13 mouse cellular contexts compared by ENCODE assay signal in the genomic region with DNA sequence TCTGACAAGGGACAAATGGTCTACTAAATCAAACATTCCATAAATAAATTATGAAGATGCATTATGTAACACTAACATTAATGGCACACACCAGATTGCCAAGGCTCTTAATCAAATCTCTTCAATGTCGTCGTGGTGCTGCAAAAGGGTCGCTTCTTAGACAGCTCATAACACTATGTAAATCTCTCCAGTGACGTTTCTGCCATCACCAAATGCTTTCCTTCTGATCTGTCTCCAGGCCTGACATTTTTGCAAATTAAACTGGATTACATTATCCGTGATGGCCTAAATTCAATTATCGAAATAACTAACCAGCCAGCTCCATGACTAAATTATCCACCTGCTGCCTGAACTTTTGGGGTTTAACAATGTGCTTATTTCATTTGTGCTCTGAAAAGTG.
DNase-seq lines count a peak whose midpoint lies in the region; ATAC-seq and TF ChIP-seq lines count a peak whose summit lies in the region.
"Had no signal": no experiment of that assay in that cellular context is flagged by ENCODE, and none has a peak within 500 bp of the region (broad histone marks: within the 10 kb centered on the region; RNA-seq: fewer than 3 reads in every experiment).

No protein-coding gene starts in this region.

- peak; percentile 27; the same call in 1 of the 2 replicates for ATAC-seq in midbrain, embryonic 14.5 days (ENCODE audit: low FRiP score, low TSS enrichment)
- peak; percentile 37; the same call in 1 of the 2 replicates for ATAC-seq in lung, postnatal 0 days
- no peak for ATAC-seq in midbrain, postnatal 0 days (ENCODE audit: low FRiP score)
- ATAC-seq in inflammation-experienced regulatory T-cells, adult 6 months: no peak
- ATAC-seq: intestine, embryonic 15.5 days had no signal

- no peak overlapping the region for H3K9ac ChIP-seq in midbrain, embryonic 14.5 days (replicated peaks; ENCODE audit: low read length)
- no peak overlapping the region for H3K9ac ChIP-seq in lung, postnatal 0 days (replicated peaks; ENCODE audit: low read depth)
- H3K9ac ChIP-seq in midbrain, postnatal 0 days (replicated peaks; ENCODE audit: low read length, poor library complexity, severe bottlenecking): no peak overlapping the region
- H3K9ac ChIP-seq: intestine, embryonic 15.5 days had no signal

- no peak for TF ChIP-seq EP300 in lung, postnatal 0 days (IDR thresholded peaks at IDR 0.05)

- no peaks in the 10 kb centered on the region for H3K9me3 ChIP-seq in midbrain, embryonic 14.5 days (ENCODE audit: control insufficient read depth, low read length)
- H3K9me3 ChIP-seq in midbrain, embryonic 10.5 days (replicated peaks): no peaks in the 10 kb centered on the region
- no peaks in the 10 kb centered on the region for H3K9me3 ChIP-seq in lung, postnatal 0 days (ENCODE audit: low read length)
- no peaks in the 10 kb centered on the region for H3K9me3 ChIP-seq in midbrain, postnatal 0 days (ENCODE audit: low read length)
- H3K9me3 ChIP-seq: intestine, embryonic 15.5 days had no signal

- no peak overlapping the region for H3K27ac ChIP-seq in midbrain, embryonic 14.5 days (replicated peaks; ENCODE audit: low read depth, low read length)
- H3K27ac ChIP-seq in midbrain, embryonic 10.5 days (replicated peaks): no peak overlapping the region
- H3K27ac ChIP-seq in lung, postnatal 0 days (ENCODE audit: low read length): no peak overlapping the region
- H3K27ac ChIP-seq in midbrain, postnatal 0 days (ENCODE audit: low read depth, low read length): no peak overlapping the region
- H3K27ac ChIP-seq: intestine, embryonic 15.5 days had no signal

- H3K36me3 ChIP-seq in midbrain, embryonic 14.5 days (ENCODE audit: control insufficient read depth, insufficient read depth, low read length): no peaks in the 10 kb centered on the region
- no peaks in the 10 kb centered on the region for H3K36me3 ChIP-seq in midbrain, embryonic 10.5 days
- no peaks in the 10 kb centered on the region for H3K36me3 ChIP-seq in lung, postnatal 0 days (ENCODE audit: insufficient read depth, low read length)
- H3K36me3 ChIP-seq in midbrain, postnatal 0 days (ENCODE audit: insufficient read depth, low read length): no peaks in the 10 kb centered on the region
- H3K36me3 ChIP-seq: intestine, embryonic 15.5 days had no signal

- 39% methylated on average over 6 of the region's 6 CpGs for WGBS in midbrain, embryonic 14.5 days
- WGBS in midbrain, embryonic 10.5 days: 88% methylated on average over 6 of the region's 6 CpGs
- WGBS in lung, postnatal 0 days: 56% methylated on average over 6 of the region's 6 CpGs
- WGBS in midbrain, postnatal 0 days: 43% methylated on average over 6 of the region's 6 CpGs

- no peaks in the 10 kb centered on the region for H3K4me1 ChIP-seq in midbrain, embryonic 14.5 days (ENCODE audit: control insufficient read depth, insufficient read depth, low read length)
- no peaks in the 10 kb centered on the region for H3K4me1 ChIP-seq in midbrain, embryonic 10.5 days
- no peaks in the 10 kb centered on the region for H3K4me1 ChIP-seq in lung, postnatal 0 days (ENCODE audit: insufficient read depth, low read depth, low read length)
- H3K4me1 ChIP-seq in midbrain, postnatal 0 days (ENCODE audit: insufficient read depth, low read length): no peaks in the 10 kb centered on the region
- H3K4me1 ChIP-seq: intestine, embryonic 15.5 days had no signal

- TF ChIP-seq CTCF in lung, postnatal 0 days (IDR thresholded peaks at IDR 0.05): no peak
- no peak for TF ChIP-seq CTCF in midbrain, postnatal 0 days (IDR thresholded peaks at IDR 0.05)

- no peaks in the 10 kb centered on the region for H3K27me3 ChIP-seq in midbrain, embryonic 14.5 days (ENCODE audit: control insufficient read depth, insufficient read depth, low read length)
- no peaks in the 10 kb centered on the region for H3K27me3 ChIP-seq in midbrain, embryonic 10.5 days (ENCODE audit: low read depth, poor library complexity, severe bottlenecking)
- no peaks in the 10 kb centered on the region for H3K27me3 ChIP-seq in lung, postnatal 0 days (replicated peaks; ENCODE audit: insufficient read depth, low read length)
- H3K27me3 ChIP-seq in midbrain, postnatal 0 days (ENCODE audit: insufficient read depth, low read length): no peaks in the 10 kb centered on the region
- H3K27me3 ChIP-seq: intestine, embryonic 15.5 days had no signal

- peak; percentile 11 for DNase-seq in kidney, postnatal 14 days
- no peak for DNase-seq in kidney, adult 8-10 months
- peak; percentile 48 for DNase-seq in midbrain, embryonic 14.5 days
- DNase-seq in midbrain, embryonic 10.5 days (ENCODE audit: low spot score): no peak
- DNase-seq in lung, postnatal 0 days (ENCODE audit: low spot score): peak; percentile 10
- peak; percentile 28 for DNase-seq in midbrain, postnatal 0 days (ENCODE audit: low spot score)
- DNase-seq in right cerebral cortex, postnatal 36 days (ENCODE audit: low spot score in 2 of 2): no peak
- DNase-seq: cerebellum, postnatal 10 days; gastrocnemius, postnatal 10 days; kidney, postnatal 36 days; thymus, postnatal 4 days had no signal

- H3K4me2 ChIP-seq in midbrain, embryonic 14.5 days (ENCODE audit: low read length): no peak overlapping the region
- no peak overlapping the region for H3K4me2 ChIP-seq in lung, postnatal 0 days (replicated peaks; ENCODE audit: low read depth, low read length)
- H3K4me2 ChIP-seq in midbrain, postnatal 0 days (ENCODE audit: low read depth, low read length, poor library complexity, severe bottlenecking): no peak overlapping the region
- H3K4me2 ChIP-seq: intestine, embryonic 15.5 days had no signal

- H3K4me3 ChIP-seq in midbrain, embryonic 14.5 days (replicated peaks; ENCODE audit: low read depth, low read length): no peak overlapping the region
- H3K4me3 ChIP-seq in midbrain, embryonic 10.5 days: no peak overlapping the region
- no peak overlapping the region for H3K4me3 ChIP-seq in lung, postnatal 0 days (ENCODE audit: low read depth, low read length)
- no peak overlapping the region for H3K4me3 ChIP-seq in midbrain, postnatal 0 days (ENCODE audit: low read depth, low read length)
- H3K4me3 ChIP-seq: intestine, embryonic 15.5 days had no signal

Comparison
In these comparisons a context has a peak if more than half of its experiments do, and no peak if none do; other contexts are left out.
1. DNase-seq: peak in kidney, postnatal 14 days (single experiment), midbrain, embryonic 14.5 days (single experiment), lung, postnatal 0 days (single experiment) and midbrain, postnatal 0 days (single experiment); none in kidney, adult 8-10 months (0 of 2), midbrain, embryonic 10.5 days (single experiment) and right cerebral cortex, postnatal 36 days (0 of 2).
2. ATAC-seq: peak in midbrain, embryonic 14.5 days (single experiment) and lung, postnatal 0 days (single experiment); none in midbrain, postnatal 0 days (single experiment) and inflammation-experienced regulatory T-cells, adult 6 months (single experiment).